Mouse (Mus musculus) liver, embryonic 14.5 days (tissue): ENCODE results near the gene Slc43a1. TPM values are rescaled to one million over a fixed set of nuclear protein-coding genes. Genes with fewer than 3 reads are reported as not detected.

ENCODE experiments used
- ATAC-seq: fragments of 200-750 bp; cut with Nextera tagmentation; 2 replicates; pipeline ENCODE4 v1.8.0; 2017; ENCODE audit warnings: moderate number of reproducible peaks, mild to moderate bottlenecking, moderate library complexity; ENCODE audit not compliant: insufficient read depth
- DNase-seq, 3 experiments: peaks; one replicate each; pipeline ENCODE4 v3.0.0-alpha.2; 2012 to 2013; ENCODE audit warnings: low read depth in 3 of 3, low spot score in 3 of 3
- H3K27ac ChIP-seq: fragments of 300-500 bp; sonication (generic); 2 replicates; pipeline ENCODE4 v1.5.1; 2014; ENCODE audit warnings: moderate library complexity, mild to moderate bottlenecking, control low read depth, inconsistent platforms
- H3K27me3 ChIP-seq: fragments of 300-500 bp; sonication (generic); 2 replicates; pipeline ENCODE4 v1.6.1; 2014; ENCODE audit warnings: mild to moderate bottlenecking, low read length, moderate library complexity; ENCODE audit not compliant: control insufficient read depth, insufficient read depth
- H3K36me3 ChIP-seq: fragments of 300-500 bp; sonication (generic); replicated peaks from 2 replicates; pipeline ENCODE4 v1.6.1; 2014; ENCODE audit warnings: low read depth; ENCODE audit not compliant: control insufficient read depth, insufficient read depth
- H3K4me1 ChIP-seq, 2 experiments: fragments of 200-500 bp in 1 of 2; fragments of 300-500 bp in 1 of 2; sonication (generic) in 1 of 2; replicated peaks; 2 replicates each; pipeline ENCODE4 v1.6.1; 2012 to 2014; ENCODE audit warnings: antibody characterized with exemption in 1 of 2, inconsistent platforms in 1 of 2, low read length in 1 of 2; ENCODE audit not compliant: control insufficient read depth in 2 of 2, insufficient read depth in 2 of 2
- H3K4me2 ChIP-seq: fragments of 300-500 bp; sonication (generic); 2 replicates; pipeline ENCODE4 v1.6.1; 2014; ENCODE audit warnings: low read depth, mild to moderate bottlenecking, control low read depth, moderate library complexity
- H3K4me3 ChIP-seq, 2 experiments: fragments of 200-500 bp in 1 of 2; fragments of 300-500 bp in 1 of 2; sonication (generic) in 1 of 2; 2 replicates each; pipeline ENCODE4 v1.5.1; 2012 to 2014; ENCODE audit warnings: low read depth in 2 of 2, low read length in 2 of 2, mild to moderate bottlenecking in 2 of 2, control low read depth in 1 of 2, inconsistent platforms in 1 of 2, moderate library complexity in 1 of 2; ENCODE audit not compliant: insufficient read depth in 1 of 2
- H3K9ac ChIP-seq: fragments of 300-500 bp; sonication (generic); replicated peaks from 2 replicates; pipeline ENCODE4 v1.6.1; 2014; ENCODE audit warnings: mild to moderate bottlenecking, control low read depth, moderate library complexity
- H3K9me3 ChIP-seq: fragments of 300-500 bp; sonication (generic); 2 replicates; pipeline ENCODE4 v1.6.1; 2016; ENCODE audit warnings: low read length, mixed read lengths; ENCODE audit not compliant: control insufficient read depth
- CTCF ChIP-seq: IDR thresholded peaks from 2 replicates; pipeline ENCODE4 v1.5.1; 2016; ENCODE audit warnings: antibody characterized with exemption, low read depth, control low read depth
- EP300 ChIP-seq: IDR thresholded peaks from 2 replicates; pipeline ENCODE4 v1.6.1; 2016; ENCODE audit warnings: antibody characterized with exemption, low read depth
- WGBS: fragments of 180-500 bp; shearing (Covaris S2); extraction: QIAGEN DNeasy Blood & Tissue Kit; methylation state at CpG from one replicate; pipeline ENCODE4 v1.1.7; 2014; ENCODE audit not compliant: insufficient replicate concordance; 5-methylcytosine and 5-hydroxymethylcytosine counted together
- polyA plus RNA-seq, 2 experiments: library from polyadenylated mRNA; depleted of rRNA in 1 of 2; stranded (reverse) in 1 of 2; unstranded in 1 of 2; fragments of >200 nt; fragmentation: Nextera tagmentation in 1 of 2; extraction: Ambion mirVana in 1 of 2; gene quantifications; 2 replicates each; pipeline versions ENCODE4 v1.2.1 to v1.2.3; 2012 to 2014

The Slc43a1 gene
- polyA plus RNA-seq, 2 experiments = 144 to 174 TPM

GRCm38 (mm10) chr2:84851130-84852040 lies 12.7 kb downstream of the Slc43a1 start:
- TF ChIP-seq EP300 (no peak), CTCF (no peak)
- DNase-seq (no peak), ATAC-seq (peak; percentile 70)
- Histone ChIP-seq H3K4me1 (peaks cover 0 to 11% of the 10 kb centered on the region in 2 experiments; a peak in 2 of 4 replicates), H3K9me3 (no peaks in the 10 kb centered on the region), H3K9ac (no peak overlapping the region), H3K27me3 (no peaks in the 10 kb centered on the region), H3K36me3 (peaks cover 100% of the 10 kb centered on the region), H3K4me3 (no peak overlapping the region), H3K4me2 (peak overlapping the region; percentile 18), H3K27ac (peak overlapping the region; percentile 12; the same call in 1 of the 2 replicates)
- WGBS = 69% methylated on average over 23 of the region's 23 CpGs

GRCm38 (mm10) chr2:84855732-84856131 lies 17.1 kb downstream of the Slc43a1 start:
- H3K4me2 ChIP-seq = no peak overlapping the region
- ATAC-seq (peak; percentile 30; the same call in 1 of the 2 replicates), DNase-seq (no peak)
- WGBS = 82% methylated on average over 2 of the region's 2 CpGs
- TF ChIP-seq CTCF (peak; percentile 91), EP300 (no peak)
- peaks cover 100% of the 10 kb centered on the region for H3K36me3 ChIP-seq
- no peak overlapping the region for H3K4me3 ChIP-seq
- H3K27me3 ChIP-seq = no peaks in the 10 kb centered on the region
- H3K9me3 ChIP-seq = no peaks in the 10 kb centered on the region
- H3K4me1 ChIP-seq = no peaks in the 10 kb centered on the region; a peak in 1 of 4 replicates
- no peak overlapping the region for H3K9ac ChIP-seq
- H3K27ac ChIP-seq = no peak overlapping the region

DNA sequence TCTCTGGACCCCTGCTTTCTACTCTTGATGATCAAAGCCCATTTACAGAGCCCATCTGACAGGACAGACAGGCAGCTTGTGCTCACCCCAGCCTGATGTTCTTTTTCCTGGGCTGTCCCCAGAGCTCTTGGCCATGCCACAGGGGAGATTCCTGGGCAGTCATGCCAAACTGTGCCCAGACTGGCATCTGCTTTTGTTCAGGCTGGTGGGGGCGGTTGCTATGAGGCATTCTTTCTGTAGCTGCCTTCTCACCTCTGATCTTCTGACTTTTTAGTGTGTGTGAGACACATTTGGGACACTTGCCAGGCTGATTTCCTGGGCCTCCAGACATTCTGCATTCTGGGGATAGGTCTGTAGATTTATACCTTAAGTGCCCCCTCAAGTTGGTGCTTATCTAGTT lies 19.9 kb downstream of the Slc43a1 start:
- 92% methylated on average over 1 of the region's 1 CpGs for WGBS
- ATAC-seq = no peak

DNA sequence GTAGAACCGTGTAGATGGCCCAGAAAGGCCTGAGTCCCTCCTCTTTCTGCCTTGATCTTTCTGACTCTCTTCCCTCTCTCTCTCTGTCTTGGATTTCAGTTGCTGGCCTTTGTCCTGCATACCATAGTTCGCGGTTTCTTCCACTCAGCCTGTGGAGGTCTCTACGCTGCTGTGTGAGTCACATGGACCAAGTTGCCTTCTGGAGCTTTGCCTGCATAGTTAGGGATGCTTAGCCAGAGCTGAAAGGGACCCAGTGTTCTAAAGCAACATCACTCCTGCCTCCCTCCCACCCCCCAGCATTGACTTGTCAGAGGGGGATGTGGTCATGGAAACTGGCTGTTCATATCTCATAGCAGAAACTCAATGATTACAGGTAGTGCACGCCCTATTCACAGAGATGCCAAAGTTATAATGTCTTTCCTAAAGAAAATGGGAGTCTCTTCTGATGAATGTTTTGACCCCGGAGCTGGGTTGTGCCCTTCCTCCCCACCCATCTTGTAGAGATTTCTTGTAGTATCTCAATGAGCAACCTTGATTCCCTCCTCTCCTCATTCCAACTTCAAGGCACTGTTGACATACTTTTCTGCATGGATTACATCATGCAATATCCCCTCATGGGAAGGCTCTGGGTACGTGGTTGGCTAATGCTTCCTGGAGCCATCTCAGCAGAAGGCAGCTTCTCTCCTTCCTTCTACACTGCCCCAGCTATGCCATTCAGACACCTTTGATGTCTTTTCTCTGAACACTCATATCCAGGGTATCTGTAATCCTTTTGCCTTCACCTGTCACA lies 21.5 kb downstream of the Slc43a1 start:
- Histone ChIP-seq H3K4me2 (no peak overlapping the region), H3K4me3 (no peak overlapping the region), H3K9me3 (no peaks in the 10 kb centered on the region), H3K36me3 (peaks cover 89% of the 10 kb centered on the region), H3K4me1 (peaks cover 0 to 4% of the 10 kb centered on the region in 2 experiments; a peak in 1 of 4 replicates), H3K27me3 (no peaks in the 10 kb centered on the region; the same call in 1 of the 2 replicates), H3K27ac (no peak overlapping the region), H3K9ac (no peak overlapping the region)
- no peak for DNase-seq
- WGBS = 84% methylated on average over 7 of the region's 7 CpGs
- no peak for ATAC-seq
- no peak for TF ChIP-seq CTCF
- no peak for TF ChIP-seq EP300

More for the DNA sequence above, 19.9 kb downstream of the Slc43a1 start:
- Histone ChIP-seq H3K4me1 (peaks cover 0 to 4% of the 10 kb centered on the region in 2 experiments; a peak in 1 of 4 replicates), H3K27me3 (no peaks in the 10 kb centered on the region), H3K27ac (no peak overlapping the region), H3K9ac (no peak overlapping the region), H3K4me2 (no peak overlapping the region), H3K4me3 (no peak overlapping the region), H3K9me3 (no peaks in the 10 kb centered on the region), H3K36me3 (peaks cover 100% of the 10 kb centered on the region)
- DNase-seq = no peak
- TF ChIP-seq EP300 (no peak), CTCF (no peak)
